Mouse (Mus musculus): ENCODE data around the gene Fat3. TPM values are rescaled to one million over a fixed set of nuclear protein-coding genes. Genes with fewer than 3 reads are reported as not detected.

Fat3 gene
- total RNA-seq, 2 experiments from 2014 or later, result 66.0 to 81.2 TPM

- intact Hi-C loops (cut with DNase I), result loop anchor here (5.0 kb wide), 1 partner anchor 89 kb away; no protein-coding TSS in a partner anchor
- peak in 1 of 2 experiments; percentile 23 for DNase-seq (ENCODE audit: low spot score in 2 of 2)
Measured at GRCm38 (mm10) chr9:16200948-16201347, 300.1 kb downstream of the Fat3 start.

- intact Hi-C loops (cut with DNase I), result no loop called here
- DNase-seq (ENCODE audit: low spot score in 2 of 2), result no peak
Measured at GRCm38 (mm10) chr9:16186461-16186860, 314.6 kb downstream of the Fat3 start.

- intact Hi-C loops (cut with DNase I), result no loop called here
- no peak for DNase-seq (ENCODE audit: low spot score in 2 of 2)
Measured at GRCm38 (mm10) chr9:16169238-16169637, 331.8 kb downstream of the Fat3 start.

GRCm38 (mm10) chr9:16168051-16168450 lies 333.0 kb downstream of the Fat3 start:
- DNase-seq (ENCODE audit: low spot score in 2 of 2), result no peak
- intact Hi-C loops (cut with DNase I), result no loop called here

- no peak for DNase-seq (ENCODE audit: low spot score in 2 of 2)
- intact Hi-C loops (cut with DNase I), result no loop called here
Measured at GRCm38 (mm10) chr9:16159366-16159765, 341.7 kb downstream of the Fat3 start.

- intact Hi-C loops (cut with DNase I), result no loop called here
Measured at GRCm38 (mm10) chr9:16153580-16153930, 347.5 kb downstream of the Fat3 start.

GRCm38 (mm10) chr9:16152756-16153579 lies 348.1 kb downstream of the Fat3 start:
- intact Hi-C loops (cut with DNase I), result no loop called here
- DNase-seq (ENCODE audit: low spot score in 2 of 2), result no peak

More at GRCm38 (mm10) chr9:16153580-16153930, 347.5 kb downstream of the Fat3 start:
- no peak for DNase-seq (ENCODE audit: low spot score in 2 of 2)

GRCm38 (mm10) chr9:16150046-16150445 lies 351.0 kb downstream of the Fat3 start:
- DNase-seq (ENCODE audit: low spot score in 2 of 2), result no peak
- intact Hi-C loops (cut with DNase I), result no loop called here

- no peak for DNase-seq (ENCODE audit: low spot score in 2 of 2)
- intact Hi-C loops (cut with DNase I), result no loop called here
Measured at GRCm38 (mm10) chr9:16147735-16148134, 353.4 kb downstream of the Fat3 start.

- peak in 1 of 2 experiments; percentile 36 for DNase-seq (ENCODE audit: low spot score in 2 of 2)
- intact Hi-C loops (cut with DNase I), result no loop called here
Measured at GRCm38 (mm10) chr9:16144684-16145083, 356.4 kb downstream of the Fat3 start.

- intact Hi-C loops (cut with DNase I), result no loop called here
- DNase-seq (ENCODE audit: low spot score in 2 of 2), result no peak
Measured at GRCm38 (mm10) chr9:16139300-16139699, 361.8 kb downstream of the Fat3 start.

GRCm38 (mm10) chr9:16133098-16133497 lies 368.0 kb downstream of the Fat3 start:
- no peak for DNase-seq (ENCODE audit: low spot score in 2 of 2)
- intact Hi-C loops (cut with DNase I), result no loop called here

- intact Hi-C loops (cut with DNase I), result no loop called here
- DNase-seq (ENCODE audit: low spot score in 2 of 2), result no peak
Measured at GRCm38 (mm10) chr9:16132594-16132993, 368.5 kb downstream of the Fat3 start.

GRCm38 (mm10) chr9:16121756-16122155 lies 379.3 kb downstream of the Fat3 start:
- intact Hi-C loops (cut with DNase I), result no loop called here
- DNase-seq (ENCODE audit: low spot score in 2 of 2), result no peak

GRCm38 (mm10) chr9:16114821-16115485 lies 386.1 kb downstream of the Fat3 start:
- peak; percentile 35 to 53 for DNase-seq (ENCODE audit: low spot score in 2 of 2)
- intact Hi-C loops (cut with DNase I), result loop anchor here (1.0 to 5.0 kb wide), 6 partner anchors 86 to 386 kb away; partner anchors contain the start of gene Fat3

- peak; percentile 76 to 97 for DNase-seq (ENCODE audit: low spot score in 2 of 2)
- intact Hi-C loops (cut with DNase I), result loop anchor here (1.0 to 5.0 kb wide), 6 partner anchors 85 to 387 kb away; partner anchors contain the start of gene Fat3
Measured at GRCm38 (mm10) chr9:16113936-16114642, 387.0 kb downstream of the Fat3 start.

- no peak for DNase-seq (ENCODE audit: low spot score in 2 of 2)
- intact Hi-C loops (cut with DNase I), result no loop called here
Measured at GRCm38 (mm10) chr9:16107900-16108299, 393.2 kb downstream of the Fat3 start.

GRCm38 (mm10) chr9:16107386-16107785 lies 393.7 kb downstream of the Fat3 start:
- peak in 1 of 2 experiments; percentile 24 for DNase-seq (ENCODE audit: low spot score in 2 of 2)
- intact Hi-C loops (cut with DNase I), result no loop called here

- intact Hi-C loops (cut with DNase I), result no loop called here
Measured at GRCm38 (mm10) chr9:16098553-16098952, 402.5 kb downstream of the Fat3 start.

GRCm38 (mm10) chr9:16093047-16093668 lies 407.9 kb downstream of the Fat3 start:
- DNase-seq (ENCODE audit: low spot score in 2 of 2), result no peak

More at GRCm38 (mm10) chr9:16098553-16098952, 402.5 kb downstream of the Fat3 start:
- DNase-seq (ENCODE audit: low spot score in 2 of 2), result no peak

More at GRCm38 (mm10) chr9:16093047-16093668, 407.9 kb downstream of the Fat3 start:
- intact Hi-C loops (cut with DNase I), result no loop called here
